Mouse (Mus musculus) liver, embryonic 14.5 days (tissue): ENCODE data around the gene Tex44. TPM values are rescaled to one million over a fixed set of nuclear protein-coding genes. Genes with fewer than 3 reads are reported as not detected.

Source experiments
- ATAC-seq: fragments of 200-750 bp; cut with Nextera tagmentation; 2 replicates; pipeline ENCODE4 v1.8.0; 2017; ENCODE audit warnings: moderate number of reproducible peaks, mild to moderate bottlenecking, moderate library complexity; ENCODE audit not compliant: insufficient read depth
- DNase-seq, 3 experiments: peaks; one replicate each; pipeline ENCODE4 v3.0.0-alpha.2; 2012 to 2013; ENCODE audit warnings: low read depth in 3 of 3, low spot score in 3 of 3
- H3K27ac ChIP-seq: fragments of 300-500 bp; sonication (generic); 2 replicates; pipeline ENCODE4 v1.5.1; 2014; ENCODE audit warnings: moderate library complexity, mild to moderate bottlenecking, control low read depth, inconsistent platforms
- H3K27me3 ChIP-seq: fragments of 300-500 bp; sonication (generic); 2 replicates; pipeline ENCODE4 v1.6.1; 2014; ENCODE audit warnings: mild to moderate bottlenecking, low read length, moderate library complexity; ENCODE audit not compliant: control insufficient read depth, insufficient read depth
- H3K36me3 ChIP-seq: fragments of 300-500 bp; sonication (generic); replicated peaks from 2 replicates; pipeline ENCODE4 v1.6.1; 2014; ENCODE audit warnings: low read depth; ENCODE audit not compliant: control insufficient read depth, insufficient read depth
- H3K4me1 ChIP-seq, 2 experiments: fragments of 200-500 bp in 1 of 2; fragments of 300-500 bp in 1 of 2; sonication (generic) in 1 of 2; replicated peaks; 2 replicates each; pipeline ENCODE4 v1.6.1; 2012 to 2014; ENCODE audit warnings: antibody characterized with exemption in 1 of 2, inconsistent platforms in 1 of 2, low read length in 1 of 2; ENCODE audit not compliant: control insufficient read depth in 2 of 2, insufficient read depth in 2 of 2
- H3K4me2 ChIP-seq: fragments of 300-500 bp; sonication (generic); 2 replicates; pipeline ENCODE4 v1.6.1; 2014; ENCODE audit warnings: low read depth, mild to moderate bottlenecking, control low read depth, moderate library complexity
- H3K4me3 ChIP-seq, 2 experiments: fragments of 200-500 bp in 1 of 2; fragments of 300-500 bp in 1 of 2; sonication (generic) in 1 of 2; 2 replicates each; pipeline ENCODE4 v1.5.1; 2012 to 2014; ENCODE audit warnings: low read depth in 2 of 2, low read length in 2 of 2, mild to moderate bottlenecking in 2 of 2, control low read depth in 1 of 2, inconsistent platforms in 1 of 2, moderate library complexity in 1 of 2; ENCODE audit not compliant: insufficient read depth in 1 of 2
- H3K9ac ChIP-seq: fragments of 300-500 bp; sonication (generic); replicated peaks from 2 replicates; pipeline ENCODE4 v1.6.1; 2014; ENCODE audit warnings: mild to moderate bottlenecking, control low read depth, moderate library complexity
- H3K9me3 ChIP-seq: fragments of 300-500 bp; sonication (generic); 2 replicates; pipeline ENCODE4 v1.6.1; 2016; ENCODE audit warnings: low read length, mixed read lengths; ENCODE audit not compliant: control insufficient read depth
- CTCF ChIP-seq: IDR thresholded peaks from 2 replicates; pipeline ENCODE4 v1.5.1; 2016; ENCODE audit warnings: antibody characterized with exemption, low read depth, control low read depth
- EP300 ChIP-seq: IDR thresholded peaks from 2 replicates; pipeline ENCODE4 v1.6.1; 2016; ENCODE audit warnings: antibody characterized with exemption, low read depth
- WGBS: fragments of 180-500 bp; shearing (Covaris S2); extraction: QIAGEN DNeasy Blood & Tissue Kit; methylation state at CpG from one replicate; pipeline ENCODE4 v1.1.7; 2014; ENCODE audit not compliant: insufficient replicate concordance; 5-methylcytosine and 5-hydroxymethylcytosine counted together
- polyA plus RNA-seq, 2 experiments: library from polyadenylated mRNA; depleted of rRNA in 1 of 2; stranded (reverse) in 1 of 2; unstranded in 1 of 2; fragments of >200 nt; fragmentation: Nextera tagmentation in 1 of 2; extraction: Ambion mirVana in 1 of 2; gene quantifications; 2 replicates each; pipeline versions ENCODE4 v1.2.1 to v1.2.3; 2012 to 2014

Gene Tex44
- polyA plus RNA-seq (2012; rRNA removed) (not detected in 2 replicates), polyA plus RNA-seq (2014; fragmentation: Nextera tagmentation; extraction: Ambion mirVana) (not detected in 2 replicates)

DNA sequence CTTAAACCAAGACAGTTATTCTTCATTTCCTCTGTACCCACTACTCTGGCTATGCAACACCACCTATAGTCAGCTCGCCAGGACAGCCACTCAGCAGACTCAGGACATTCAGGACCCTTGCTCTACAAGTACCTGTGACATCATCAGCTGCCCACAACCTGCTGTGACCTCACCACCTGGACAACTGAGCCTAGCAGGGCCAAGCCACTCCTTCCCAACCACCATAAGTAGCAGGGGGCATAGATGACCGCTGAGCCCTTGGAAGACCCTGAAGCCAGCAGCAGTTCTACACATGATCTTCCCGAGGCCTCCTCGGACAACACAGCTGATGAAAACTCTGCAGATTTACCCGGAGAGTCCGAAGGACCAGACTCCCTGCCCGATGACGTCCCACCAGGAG, at the start of gene Tex44, which contains the start of gene Nmur1:
Gene Tex44, plus strand, starts transcription at position 202 of the 400 bp plus-strand sequence.
Gene Nmur1, minus strand, starts transcription at position 101 of the 400 bp plus-strand sequence.
- no peak for TF ChIP-seq CTCF
- no peak for TF ChIP-seq EP300
- no peaks in the 10 kb centered on the region for H3K4me1 ChIP-seq
- no peak within 1 kb of the TSS for H3K4me3 ChIP-seq

DNA sequence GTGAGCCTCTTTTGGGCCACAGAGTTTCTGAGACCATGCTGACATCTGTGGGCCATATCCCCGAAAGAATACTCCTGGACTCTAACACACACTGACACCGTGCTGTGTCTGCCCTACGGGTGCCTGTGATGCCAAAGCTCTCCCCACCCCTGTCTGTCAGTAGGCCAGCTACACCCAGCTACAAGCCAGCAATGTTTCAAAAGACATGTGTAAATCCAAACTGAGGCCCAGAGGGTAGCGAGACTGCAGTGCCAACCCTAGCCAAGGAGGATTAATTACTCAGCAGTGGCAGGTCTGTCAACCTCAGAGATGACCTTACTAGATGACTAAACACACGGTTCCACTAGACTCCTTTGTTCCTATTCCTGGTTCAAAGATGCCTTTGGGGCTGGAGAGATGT, 49.8 kb upstream of the Tex44 start:
- no peak for ATAC-seq
- H3K36me3 ChIP-seq: no peaks in the 10 kb centered on the region
- H3K4me2 ChIP-seq: no peak overlapping the region
- H3K27me3 ChIP-seq: no peaks in the 10 kb centered on the region
- H3K9ac ChIP-seq: no peak overlapping the region
- 66% methylated on average over 5 of the region's 5 CpGs for WGBS
- no peak for DNase-seq
- H3K4me1 ChIP-seq: no peaks in the 10 kb centered on the region; a peak in 1 of 4 replicates
- no peak overlapping the region for H3K27ac ChIP-seq
- H3K4me3 ChIP-seq: no peak overlapping the region
- TF ChIP-seq CTCF: no peak
- TF ChIP-seq EP300: no peak
- H3K9me3 ChIP-seq: no peaks in the 10 kb centered on the region

More for the DNA sequence above, at the start of gene Tex44, which contains the start of gene Nmur1:
- Histone ChIP-seq H3K4me2 (no peak within 1 kb of the TSS), H3K36me3 (no peaks in the 10 kb centered on the region), H3K9me3 (no peaks in the 10 kb centered on the region), H3K27me3 (no peaks in the 10 kb centered on the region), H3K9ac (no peak within 1 kb of the TSS), H3K27ac (no peak within 1 kb of the TSS)
- no peak for ATAC-seq
- 69% methylated on average over 8 of the region's 8 CpGs for WGBS
- DNase-seq: no peak

DNA sequence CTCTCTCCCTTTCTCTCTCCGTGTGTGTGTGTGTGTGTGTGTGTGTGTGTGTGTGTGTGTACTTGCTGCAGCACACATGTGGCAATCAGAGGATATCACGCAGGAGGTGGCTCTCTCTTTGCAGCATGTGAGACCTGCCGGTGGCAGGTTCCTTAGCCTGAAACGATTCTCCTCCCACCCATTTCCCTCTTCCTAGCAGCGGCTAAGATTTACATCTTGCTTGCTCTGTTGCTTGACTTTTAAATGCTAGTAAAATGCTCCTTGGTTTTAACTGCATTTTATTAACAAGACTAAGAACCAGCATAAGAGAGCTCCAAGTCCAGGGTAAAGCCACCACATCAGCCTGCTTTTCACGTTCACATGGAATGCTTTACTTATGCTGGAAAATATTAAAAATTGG, 47.5 kb upstream of the Tex44 start:
- Histone ChIP-seq H3K4me2 (no peak overlapping the region), H3K4me1 (no peaks in the 10 kb centered on the region; a peak in 1 of 4 replicates), H3K9ac (no peak overlapping the region), H3K27ac (no peak overlapping the region), H3K27me3 (no peaks in the 10 kb centered on the region), H3K36me3 (no peaks in the 10 kb centered on the region), H3K4me3 (no peak overlapping the region), H3K9me3 (no peaks in the 10 kb centered on the region)
- ATAC-seq (no peak), DNase-seq (no peak)
- WGBS: 33% methylated on average over 6 of the region's 6 CpGs
- TF ChIP-seq CTCF (no peak), EP300 (no peak)

DNA sequence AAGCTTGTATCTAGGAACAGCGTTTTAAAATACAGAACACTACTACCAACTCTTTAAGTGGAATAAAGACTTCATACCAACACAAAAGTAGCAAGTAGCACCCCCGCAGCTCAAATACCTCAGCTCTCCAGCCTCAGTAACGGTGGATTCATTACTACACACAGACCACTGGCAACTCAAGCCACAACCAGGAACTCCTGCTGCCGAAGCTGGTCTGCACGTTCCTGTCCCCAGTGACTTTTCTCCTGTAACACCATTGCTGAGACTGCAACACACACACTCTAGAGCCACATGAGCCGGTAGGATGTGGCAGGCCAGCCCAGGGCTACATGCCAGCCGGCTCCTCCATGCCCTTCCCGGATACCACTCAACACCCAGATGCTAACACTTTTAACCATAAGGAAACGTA, 47.0 kb upstream of the Tex44 start:
- Histone ChIP-seq H3K4me1 (no peaks in the 10 kb centered on the region; a peak in 1 of 4 replicates), H3K4me2 (no peak overlapping the region), H3K9ac (no peak overlapping the region), H3K27me3 (no peaks in the 10 kb centered on the region), H3K27ac (no peak overlapping the region), H3K9me3 (no peaks in the 10 kb centered on the region), H3K4me3 (no peak overlapping the region), H3K36me3 (no peaks in the 10 kb centered on the region)
- ATAC-seq (no peak), DNase-seq (no peak)
- 41% methylated on average over 9 of the region's 9 CpGs for WGBS
- TF ChIP-seq EP300 (no peak), CTCF (no peak)

DNA sequence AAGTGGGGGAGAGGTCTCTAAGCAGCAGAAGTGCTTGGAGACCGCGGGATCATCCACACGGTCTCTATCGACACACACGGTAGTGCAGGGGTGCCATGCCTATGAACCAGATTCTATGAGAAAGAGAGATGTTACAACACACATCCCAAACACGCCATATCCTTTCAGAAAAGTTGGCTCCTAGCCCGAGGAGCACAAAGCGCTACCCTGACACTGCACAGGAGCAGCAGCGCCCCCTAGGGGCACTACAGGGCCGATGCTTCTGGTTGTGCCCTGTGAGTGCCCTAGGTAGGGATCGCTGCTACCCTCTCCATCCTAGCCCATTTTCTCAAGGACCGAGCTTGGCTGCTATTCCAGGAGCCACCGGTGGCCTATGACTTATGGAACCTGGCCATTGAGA, 45.1 kb upstream of the Tex44 start:
- peak; percentile 97 for TF ChIP-seq CTCF
- no peak for TF ChIP-seq EP300
- Histone ChIP-seq H3K4me2 (peak overlapping the region; percentile 58), H3K9me3 (no peaks in the 10 kb centered on the region), H3K9ac (peak overlapping the region; percentile 39; the same call in 1 of the 2 replicates), H3K4me1 (no peaks in the 10 kb centered on the region; a peak in 1 of 4 replicates), H3K4me3 (peak overlapping the region; percentile 33 to 60), H3K27ac (no peak overlapping the region), H3K27me3 (no peaks in the 10 kb centered on the region), H3K36me3 (no peaks in the 10 kb centered on the region)
- ATAC-seq (peak; percentile 67; the same call in 1 of the 2 replicates), DNase-seq (peak in 2 of 3 experiments; percentile 51 to 67)
- WGBS: 11% methylated on average over 13 of the region's 13 CpGs
